Mouse (Mus musculus): ENCODE results near the gene Plekhg5. TPM values are rescaled to one million over a fixed set of nuclear protein-coding genes. Genes with fewer than 3 reads are reported as not detected.
A peak's percentile ranks its signal among the peaks of the same experiment; 100 is the strongest.

The Plekhg5 gene
- polyA plus RNA-seq, 1 experiment, result 2.3 TPM

GRCm38 (mm10) chr4:152134507-152134906 is 62.2 kb downstream of the Plekhg5 start:
- Histone ChIP-seq H3K4me1 (ENCODE audit: control insufficient read depth, insufficient read depth, insufficient read length, low read length) (peaks cover 7% of the 10 kb centered on the region), H3K27ac (replicated peaks; ENCODE audit: low read depth, low read length) (no peak overlapping the region), H3K4me3 (ENCODE audit: insufficient read depth, low read depth, low read length) (no peak overlapping the region)

- peaks cover 7% of the 10 kb centered on the region for H3K4me1 ChIP-seq (ENCODE audit: control insufficient read depth, insufficient read depth, insufficient read length, low read length)
- no peak overlapping the region for H3K4me3 ChIP-seq (ENCODE audit: insufficient read depth, low read depth, low read length)
- H3K27ac ChIP-seq (replicated peaks; ENCODE audit: low read depth, low read length), result no peak overlapping the region
Observed at GRCm38 (mm10) chr4:152135363-152135762, 63.1 kb downstream of the Plekhg5 start.

DNA sequence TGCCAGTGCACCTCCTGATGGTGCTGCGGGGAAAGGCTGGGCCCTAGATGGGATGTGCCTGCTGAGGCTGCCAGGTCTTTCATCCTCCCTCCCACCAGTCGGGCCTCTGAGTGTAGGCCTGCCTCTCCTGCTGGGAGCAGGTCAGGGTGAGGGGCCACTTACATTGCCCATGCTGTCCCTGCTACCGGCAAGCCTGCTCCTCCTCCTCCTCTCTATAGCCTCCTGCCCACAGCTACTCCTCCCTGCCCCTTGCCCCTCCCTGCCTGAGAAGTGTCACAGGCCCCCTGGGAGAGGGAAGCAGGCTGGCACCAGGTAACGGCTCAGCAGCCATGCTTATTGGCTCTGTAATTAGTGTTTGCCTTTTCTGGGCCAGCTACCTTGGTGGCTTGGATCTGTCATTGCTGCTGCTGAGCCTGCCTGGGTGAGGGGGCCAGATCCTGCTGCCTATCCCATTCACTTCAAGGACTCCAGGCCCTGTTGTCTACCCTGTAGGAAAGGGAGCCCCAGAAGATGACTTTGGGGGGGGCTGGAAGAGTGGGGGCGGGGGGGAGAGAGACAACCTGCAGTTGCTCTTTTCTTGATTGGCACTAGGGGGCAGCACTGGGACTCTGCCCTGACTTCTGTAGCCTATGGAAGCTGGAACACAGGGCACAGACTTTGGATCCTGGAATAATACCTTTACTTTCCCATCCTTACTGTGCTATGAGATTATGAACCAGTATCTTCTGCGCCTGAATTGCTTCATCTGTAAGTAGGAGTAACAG is 64.0 kb downstream of the Plekhg5 start:
- Histone ChIP-seq H3K27ac (replicated peaks; ENCODE audit: low read depth, low read length) (no peak overlapping the region), H3K4me3 (ENCODE audit: insufficient read depth, low read depth, low read length) (no peak overlapping the region), H3K4me1 (ENCODE audit: control insufficient read depth, insufficient read depth, insufficient read length, low read length) (peaks cover 7% of the 10 kb centered on the region)

DNA sequence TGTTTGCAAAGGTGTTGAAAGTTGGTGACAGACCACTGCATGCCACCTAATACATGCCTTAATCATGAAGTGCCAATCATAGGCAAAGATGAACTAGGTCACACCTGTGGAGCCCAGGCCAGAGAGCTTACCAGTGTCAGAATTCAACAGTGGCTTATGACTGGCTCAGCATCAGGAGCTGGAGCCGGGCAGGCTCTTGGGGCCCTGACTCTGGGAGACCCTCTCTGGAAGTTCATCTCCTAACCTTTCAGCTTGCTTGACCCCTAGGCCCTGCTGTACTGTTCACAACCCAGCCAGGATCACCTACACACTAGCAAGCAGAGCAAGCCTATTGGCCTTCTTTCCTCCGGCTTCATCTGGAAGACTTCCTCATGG is 64.6 kb downstream of the Plekhg5 start:
- no peak overlapping the region for H3K4me3 ChIP-seq (ENCODE audit: insufficient read depth, low read depth, low read length)
- peaks cover 4% of the 10 kb centered on the region for H3K4me1 ChIP-seq (ENCODE audit: control insufficient read depth, insufficient read depth, insufficient read length, low read length)
- no peak overlapping the region for H3K27ac ChIP-seq (replicated peaks; ENCODE audit: low read depth, low read length)

DNA sequence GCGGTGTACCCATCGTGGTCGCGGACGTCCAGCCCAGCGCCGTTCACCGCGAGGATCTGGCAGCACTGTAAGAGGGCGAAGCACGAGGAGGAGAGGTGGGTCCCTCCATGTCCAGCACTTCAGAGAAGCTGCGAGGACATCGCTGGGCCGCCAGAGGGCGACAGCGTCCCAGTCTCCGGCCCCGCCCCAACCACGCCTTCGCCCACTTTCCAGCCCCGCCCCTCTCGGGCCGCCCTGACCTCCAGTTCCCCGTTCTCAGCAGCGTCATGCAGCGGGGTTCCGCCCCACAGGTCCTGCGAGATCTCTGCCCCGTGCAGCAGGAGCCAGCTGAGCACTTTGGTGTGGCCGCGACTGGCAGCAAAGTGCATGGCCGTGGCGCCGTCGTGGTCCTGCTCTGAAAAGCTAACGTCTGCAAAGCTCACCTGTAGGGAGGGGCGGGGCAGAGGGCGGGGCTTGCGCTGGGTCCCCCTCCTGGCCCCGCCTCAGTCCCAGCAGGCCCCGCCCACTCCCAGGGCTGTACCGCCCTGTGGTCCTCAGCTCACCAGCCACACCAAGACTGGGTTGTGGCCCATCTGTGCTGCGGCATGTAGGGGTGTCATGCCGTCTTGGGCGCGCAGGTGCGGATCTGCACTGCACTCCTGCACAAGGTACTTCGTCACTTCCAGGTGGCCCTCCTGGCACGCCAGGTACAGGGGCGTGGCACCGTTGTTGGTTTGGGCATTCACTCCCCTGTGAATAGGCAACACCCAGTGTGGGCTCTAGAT is 66.4 kb downstream of the Plekhg5 start:
- no peak overlapping the region for H3K27ac ChIP-seq (replicated peaks; ENCODE audit: low read depth, low read length)
- peak overlapping the region; percentile 50 for H3K4me3 ChIP-seq (ENCODE audit: insufficient read depth, low read depth, low read length)
- H3K4me1 ChIP-seq (ENCODE audit: control insufficient read depth, insufficient read depth, insufficient read length, low read length), result peaks cover 4% of the 10 kb centered on the region

- Histone ChIP-seq H3K4me1 (ENCODE audit: control insufficient read depth, insufficient read depth, insufficient read length, low read length) (peaks cover 4% of the 10 kb centered on the region), H3K4me3 (ENCODE audit: insufficient read depth, low read depth, low read length) (no peak overlapping the region)
Observed at GRCm38 (mm10) chr4:152140441-152140840, 68.1 kb downstream of the Plekhg5 start.

GRCm38 (mm10) chr4:152141521-152142135 is 69.3 kb downstream of the Plekhg5 start:
- H3K4me3 ChIP-seq (ENCODE audit: insufficient read depth, low read depth, low read length), result no peak overlapping the region
- peaks cover 4% of the 10 kb centered on the region for H3K4me1 ChIP-seq (ENCODE audit: control insufficient read depth, insufficient read depth, insufficient read length, low read length)
- no peak overlapping the region for H3K27ac ChIP-seq (replicated peaks; ENCODE audit: low read depth, low read length)

More at GRCm38 (mm10) chr4:152140441-152140840, 68.1 kb downstream of the Plekhg5 start:
- H3K27ac ChIP-seq (replicated peaks; ENCODE audit: low read depth, low read length), result no peak overlapping the region

DNA sequence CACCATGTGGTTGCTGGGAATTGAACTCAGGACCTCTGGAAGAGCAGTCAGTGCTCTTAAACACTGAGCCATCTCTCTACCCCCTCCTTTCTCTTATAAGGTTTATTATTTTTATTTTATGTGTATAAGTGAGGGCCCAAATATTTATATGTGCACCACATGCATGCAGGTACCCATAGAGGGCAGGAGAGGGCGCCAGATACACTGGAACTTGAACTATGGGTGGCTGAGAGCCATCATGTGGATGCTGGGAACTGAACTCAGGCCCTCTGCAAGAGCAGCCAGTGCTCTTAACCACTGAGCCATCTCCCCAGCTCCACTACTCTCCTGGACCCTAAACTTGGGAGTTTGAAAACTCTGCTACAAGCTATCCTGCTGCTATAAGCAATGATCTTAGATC is 71.3 kb downstream of the Plekhg5 start:
- no peak overlapping the region for H3K27ac ChIP-seq (replicated peaks; ENCODE audit: low read depth, low read length)
- H3K4me1 ChIP-seq (ENCODE audit: control insufficient read depth, insufficient read depth, insufficient read length, low read length), result peaks cover 2% of the 10 kb centered on the region; the same call in 1 of the 2 replicates
- no peak overlapping the region for H3K4me3 ChIP-seq (ENCODE audit: insufficient read depth, low read depth, low read length)

DNA sequence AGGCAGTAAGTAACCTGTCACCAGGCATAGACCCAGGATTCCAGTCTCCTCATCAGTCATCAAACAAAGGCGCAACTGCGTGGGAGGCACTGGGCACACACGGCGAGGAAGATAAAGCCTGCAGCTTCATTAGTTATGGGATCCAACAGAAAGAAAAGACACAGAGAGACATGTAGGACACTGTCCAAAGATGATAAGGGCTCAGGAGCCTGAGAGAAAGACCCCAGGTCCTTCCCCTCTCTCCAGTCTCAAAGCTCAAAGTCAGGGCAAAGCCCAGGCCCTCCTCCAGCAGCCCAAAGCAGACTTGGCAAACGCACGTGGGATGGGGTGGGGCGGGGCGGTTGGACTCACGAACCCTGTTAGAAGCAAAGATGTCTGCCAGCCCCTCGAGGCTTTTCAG is 73.2 kb downstream of the Plekhg5 start:
- Histone ChIP-seq H3K4me1 (ENCODE audit: control insufficient read depth, insufficient read depth, insufficient read length, low read length) (no peaks in the 10 kb centered on the region), H3K4me3 (ENCODE audit: insufficient read depth, low read depth, low read length) (no peak overlapping the region), H3K27ac (replicated peaks; ENCODE audit: low read depth, low read length) (no peak overlapping the region)

DNA sequence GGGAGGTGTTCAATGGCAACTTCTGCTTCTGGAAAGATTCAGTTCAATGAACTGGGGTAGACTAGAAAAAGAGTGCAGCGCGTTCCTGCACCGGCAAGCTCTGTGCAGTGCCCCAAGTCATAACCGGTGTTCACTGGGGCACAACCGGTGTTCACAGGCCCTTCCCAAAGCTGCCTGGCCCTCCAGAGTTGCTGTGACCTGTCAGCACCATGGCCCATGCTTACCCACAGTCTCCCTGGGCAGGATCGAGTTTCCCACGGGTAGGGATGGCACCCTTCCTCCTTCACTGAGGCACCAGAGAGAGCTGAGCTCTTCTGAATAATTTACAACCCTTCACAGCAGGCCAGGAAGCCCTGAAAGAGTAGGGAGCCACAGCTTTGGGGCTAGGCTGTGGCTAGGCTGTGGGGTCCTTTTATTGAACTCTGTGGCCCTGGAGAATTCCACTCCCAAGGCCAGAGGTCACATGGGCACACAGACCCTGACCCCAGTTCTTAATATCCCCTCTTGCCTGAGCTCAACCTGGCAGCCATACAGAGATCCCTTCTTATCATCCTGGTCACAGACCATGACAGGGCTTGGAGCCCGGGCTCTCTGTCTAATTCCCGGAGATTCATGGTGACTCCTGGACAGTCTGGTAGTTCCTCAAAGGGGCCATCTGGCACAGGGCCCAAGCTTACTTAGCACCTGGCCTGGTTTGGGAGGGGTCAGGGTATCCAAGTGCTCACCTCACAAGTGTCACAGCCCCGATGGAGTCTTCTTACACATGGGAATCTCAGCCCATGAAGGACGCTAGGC is 73.9 kb downstream of the Plekhg5 start:
- Histone ChIP-seq H3K4me3 (ENCODE audit: insufficient read depth, low read depth, low read length) (no peak overlapping the region), H3K27ac (replicated peaks; ENCODE audit: low read depth, low read length) (no peak overlapping the region), H3K4me1 (ENCODE audit: control insufficient read depth, insufficient read depth, insufficient read length, low read length) (no peaks in the 10 kb centered on the region)

- no peak overlapping the region for H3K4me3 ChIP-seq (ENCODE audit: insufficient read depth, low read depth, low read length)
Observed at GRCm38 (mm10) chr4:152150546-152150945, 78.2 kb downstream of the Plekhg5 start.

GRCm38 (mm10) chr4:152151451-152151965 is 79.2 kb downstream of the Plekhg5 start:
- H3K27ac ChIP-seq (replicated peaks; ENCODE audit: low read depth, low read length), result no peak overlapping the region
- H3K4me1 ChIP-seq (ENCODE audit: control insufficient read depth, insufficient read depth, insufficient read length, low read length), result no peaks in the 10 kb centered on the region
- H3K4me3 ChIP-seq (ENCODE audit: insufficient read depth, low read depth, low read length), result peak overlapping the region; percentile 49; the same call in 1 of the 2 replicates

More at GRCm38 (mm10) chr4:152150546-152150945, 78.2 kb downstream of the Plekhg5 start:
- Histone ChIP-seq H3K4me1 (ENCODE audit: control insufficient read depth, insufficient read depth, insufficient read length, low read length) (no peaks in the 10 kb centered on the region), H3K27ac (replicated peaks; ENCODE audit: low read depth, low read length) (no peak overlapping the region)

DNA sequence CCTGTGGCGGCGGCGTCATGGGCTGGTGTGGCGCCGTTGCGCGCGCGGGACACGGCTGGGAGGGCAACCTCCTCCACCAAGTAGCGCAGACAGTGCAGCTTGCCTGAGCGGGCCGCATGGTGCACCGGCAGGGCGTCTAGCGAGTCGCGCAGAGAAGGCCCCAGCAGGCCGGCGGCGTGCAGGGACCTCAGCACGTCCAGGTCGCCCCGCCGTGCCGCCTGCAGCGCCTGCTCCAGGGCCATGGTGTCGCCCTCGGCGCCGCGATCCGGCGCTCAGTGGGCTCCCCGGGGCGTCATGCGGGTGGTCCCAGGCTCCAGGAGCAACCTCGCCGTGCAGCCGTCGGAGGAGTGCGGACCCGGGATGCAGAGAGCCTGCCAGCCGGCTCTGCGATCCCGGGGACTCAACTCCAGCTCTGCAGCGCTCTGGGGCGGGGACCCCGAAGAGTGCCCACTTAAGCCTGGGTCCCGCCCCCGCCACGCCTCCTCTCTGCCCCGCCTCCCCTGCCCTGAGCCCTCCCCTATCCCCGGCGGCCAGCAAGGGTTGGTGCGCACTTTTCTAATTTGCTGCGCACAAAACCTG is 79.8 kb downstream of the Plekhg5 start, which contains the start of gene Espn:
Gene Espn (minus strand): TSS at position 406 of the 579 bp plus-strand sequence.
- H3K4me3 ChIP-seq (ENCODE audit: insufficient read depth, low read depth, low read length), result peak within 1 kb of the TSS; percentile 49
- H3K4me1 ChIP-seq (ENCODE audit: control insufficient read depth, insufficient read depth, insufficient read length, low read length), result no peaks in the 10 kb centered on the region
- no peak within 1 kb of the TSS for H3K27ac ChIP-seq (replicated peaks; ENCODE audit: low read depth, low read length)

DNA sequence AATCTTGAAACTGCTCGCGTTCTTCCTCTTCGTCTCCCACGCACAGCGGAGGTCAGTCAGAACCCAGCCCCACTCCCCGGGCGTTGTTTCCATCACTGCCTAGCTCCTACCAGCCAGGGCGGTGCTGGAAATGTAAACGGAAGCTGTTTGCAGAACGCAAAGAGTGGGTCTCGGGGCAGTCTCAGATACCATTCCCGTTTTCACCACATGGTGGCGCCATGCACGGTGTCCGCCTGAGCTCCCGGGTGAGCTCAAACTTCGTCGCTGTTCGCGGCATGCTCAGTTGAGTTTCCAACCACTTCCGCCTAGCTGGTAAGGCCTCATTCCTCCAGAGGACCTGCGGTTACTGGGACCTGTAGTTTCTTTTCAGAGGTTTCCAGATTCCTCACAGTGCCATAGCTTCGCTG is 81.5 kb downstream of the Plekhg5 start:
- Histone ChIP-seq H3K4me3 (ENCODE audit: insufficient read depth, low read depth, low read length) (0 out of 2 replicates have a peak overlapping the region, but pooled peaks have one; percentile 24), H3K27ac (replicated peaks; ENCODE audit: low read depth, low read length) (no peak overlapping the region), H3K4me1 (ENCODE audit: control insufficient read depth, insufficient read depth, insufficient read length, low read length) (no peaks in the 10 kb centered on the region; the same call in 1 of the 2 replicates)
